Mouse (Mus musculus) forebrain, embryonic 14.5 days (tissue): ENCODE data around the gene Dner. TPM values are rescaled to one million over a fixed set of nuclear protein-coding genes. Genes with fewer than 3 reads are reported as not detected.

Experiments
- ATAC-seq: fragments of 200-750 bp; cut with Nextera tagmentation; 2 replicates; pipeline ENCODE4 v1.8.0; 2017; ENCODE audit warnings: mild to moderate bottlenecking, moderate library complexity
- DNase-seq: peaks from one replicate; pipeline ENCODE4 v3.0.0-alpha.2; 2015; ENCODE audit warnings: low spot score
- H3K27ac ChIP-seq: fragments of 300-500 bp; sonication (generic); 2 replicates; pipeline ENCODE4 v1.5.1; 2014; ENCODE audit warnings: low read depth, mild to moderate bottlenecking, control low read depth, low read length, moderate library complexity
- H3K27me3 ChIP-seq: fragments of 300-500 bp; sonication (generic); replicated peaks from 2 replicates; pipeline ENCODE4 v1.6.1; 2014; ENCODE audit warnings: low read length, control low read depth, mixed read lengths; ENCODE audit not compliant: control insufficient read depth, insufficient read depth
- H3K36me3 ChIP-seq: fragments of 300-500 bp; sonication (generic); 2 replicates; pipeline ENCODE4 v1.6.1; 2014; ENCODE audit warnings: low read length, control low read depth; ENCODE audit not compliant: control insufficient read depth, insufficient read depth
- H3K4me1 ChIP-seq: fragments of 300-500 bp; sonication (generic); 2 replicates; pipeline ENCODE4 v1.6.1; 2014; ENCODE audit warnings: antibody characterized with exemption, low read length, control low read depth; ENCODE audit not compliant: control insufficient read depth, insufficient read depth
- H3K4me2 ChIP-seq: fragments of 300-500 bp; sonication (generic); 2 replicates; pipeline ENCODE4 v1.6.1; 2014; ENCODE audit warnings: mild to moderate bottlenecking, control low read depth, low read length
- H3K4me3 ChIP-seq: fragments of 300-500 bp; sonication (generic); 2 replicates; pipeline ENCODE4 v1.5.1; 2014; ENCODE audit warnings: low read depth, low read length, control low read depth
- H3K9ac ChIP-seq: fragments of 300-500 bp; sonication (generic); 2 replicates; pipeline ENCODE4 v1.6.1; 2014; ENCODE audit warnings: mild to moderate bottlenecking, low read length, control low read depth, moderate library complexity
- H3K9me3 ChIP-seq: fragments of 300-500 bp; sonication (generic); replicated peaks from 2 replicates; pipeline ENCODE4 v1.6.1; 2016; ENCODE audit warnings: low read length, control low read depth, mixed read lengths; ENCODE audit not compliant: control insufficient read depth
- WGBS: fragments of 180-500 bp; shearing (Covaris S2); extraction: QIAGEN DNeasy Blood & Tissue Kit; methylation state at CpG from one replicate; pipeline ENCODE4 v1.1.7; 2014; 5-methylcytosine and 5-hydroxymethylcytosine counted together
- polyA plus RNA-seq: library from polyadenylated mRNA; unstranded; fragments of >200 nt; fragmentation: Nextera tagmentation; extraction: Ambion mirVana; gene quantifications from 2 replicates; pipeline ENCODE4 v1.2.1, GENCODE M21; 2014

Gene Dner
- polyA plus RNA-seq, 1 experiment from 2014 or later = 103 TPM

DNA sequence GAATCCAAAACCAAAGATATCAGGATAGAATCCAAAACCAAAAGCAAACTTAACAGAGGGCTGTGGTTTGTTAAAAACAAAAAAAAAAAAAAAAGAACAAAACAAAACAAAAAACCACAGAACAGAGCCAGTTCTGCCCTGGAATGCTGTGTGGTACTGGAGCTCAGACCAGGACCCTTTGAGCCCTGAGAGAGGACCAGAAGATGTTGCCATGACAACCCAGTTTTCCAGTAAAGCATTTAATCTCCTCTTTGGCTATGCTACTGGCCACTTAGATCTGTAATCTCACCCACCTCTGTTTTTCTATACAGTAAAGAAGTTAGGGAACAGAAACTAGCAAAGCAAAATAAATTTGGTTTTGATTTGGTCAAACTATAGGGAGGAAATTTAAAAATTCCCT lies 79.9 kb downstream of the Dner start:
- no peak overlapping the region for H3K4me2 ChIP-seq
- H3K36me3 ChIP-seq = no peaks in the 10 kb centered on the region
- DNase-seq (no peak), ATAC-seq (no peak)
- H3K4me3 ChIP-seq = no peak overlapping the region
- H3K9me3 ChIP-seq = no peaks in the 10 kb centered on the region
- H3K4me1 ChIP-seq = peaks cover 19% of the 10 kb centered on the region
- H3K27me3 ChIP-seq = no peaks in the 10 kb centered on the region
- H3K27ac ChIP-seq = no peak overlapping the region
- no peak overlapping the region for H3K9ac ChIP-seq

DNA sequence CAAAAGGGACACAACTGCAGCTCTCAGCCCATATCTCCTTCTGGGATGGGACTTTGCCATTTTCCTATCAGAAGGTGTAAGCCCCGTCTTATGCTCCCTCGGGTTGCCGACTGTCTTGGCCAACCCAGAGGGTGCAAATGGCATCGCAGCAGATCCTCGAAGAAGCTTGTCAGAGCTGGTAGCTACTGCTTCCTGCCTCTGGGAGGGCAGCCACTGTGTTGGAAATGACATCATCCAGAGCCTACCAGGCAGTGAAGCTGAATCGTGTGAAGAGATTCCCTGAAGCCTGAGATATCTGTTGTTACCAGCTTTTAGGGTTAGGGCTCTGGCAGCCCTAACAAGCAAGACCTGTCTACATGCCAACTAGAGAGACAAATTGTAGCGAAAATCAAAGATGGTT lies 81.4 kb downstream of the Dner start:
- ATAC-seq (no peak), DNase-seq (no peak)
- WGBS = 76% methylated on average over 7 of the region's 7 CpGs
- Histone ChIP-seq H3K27ac (no peak overlapping the region), H3K9me3 (no peaks in the 10 kb centered on the region), H3K4me1 (peaks cover 17% of the 10 kb centered on the region), H3K4me2 (no peak overlapping the region), H3K27me3 (no peaks in the 10 kb centered on the region), H3K9ac (no peak overlapping the region), H3K4me3 (no peak overlapping the region), H3K36me3 (no peaks in the 10 kb centered on the region)

DNA sequence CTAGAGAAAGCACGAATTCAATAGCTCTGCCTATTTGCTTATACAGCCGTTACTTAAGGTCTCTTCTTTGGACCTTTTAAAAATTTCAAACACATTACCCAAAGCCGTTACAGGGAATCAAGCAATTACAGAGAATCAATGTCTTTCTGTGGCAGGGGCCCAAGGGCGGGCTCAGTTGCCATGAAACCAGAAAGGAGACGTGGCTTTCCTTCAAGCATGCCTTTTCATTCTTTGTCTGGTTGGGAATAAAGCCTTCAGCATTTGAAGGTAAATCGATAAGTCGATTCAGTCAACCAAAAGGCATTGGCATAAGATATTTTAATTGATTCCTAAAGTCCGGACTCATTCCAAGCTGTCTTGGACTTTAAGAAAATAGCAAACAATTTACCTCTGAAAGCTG lies 82.9 kb downstream of the Dner start:
- Histone ChIP-seq H3K27me3 (no peaks in the 10 kb centered on the region), H3K9me3 (no peaks in the 10 kb centered on the region), H3K36me3 (no peaks in the 10 kb centered on the region), H3K27ac (no peak overlapping the region), H3K9ac (no peak overlapping the region), H3K4me3 (no peak overlapping the region), H3K4me2 (no peak overlapping the region), H3K4me1 (peaks cover 10% of the 10 kb centered on the region)
- 4% methylated on average over 8 of the region's 8 CpGs for WGBS
- DNase-seq (peak; percentile 75), ATAC-seq (peak; percentile 57; the same call in 1 of the 2 replicates)

DNA sequence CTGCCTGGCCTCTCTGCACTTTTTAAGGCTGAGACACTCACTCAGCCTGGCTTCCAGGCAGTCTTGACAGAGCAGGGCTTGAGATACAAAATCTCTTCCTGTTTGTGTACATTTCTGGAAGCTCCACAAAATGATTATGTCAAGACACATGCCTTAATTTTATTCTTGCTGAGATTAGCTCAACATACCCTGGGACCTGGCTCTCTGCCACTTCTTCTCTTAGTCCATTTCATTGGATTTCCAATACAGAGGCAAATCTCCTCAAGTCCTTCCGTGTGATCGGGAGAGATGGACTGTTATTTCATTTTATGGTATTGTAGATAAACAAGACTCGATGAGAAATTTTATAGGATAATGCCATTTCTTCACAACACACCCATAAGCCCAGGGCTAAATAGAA lies 84.7 kb downstream of the Dner start:
- H3K4me2 ChIP-seq = no peak overlapping the region
- no peak for DNase-seq
- H3K4me1 ChIP-seq = peaks cover 8% of the 10 kb centered on the region
- H3K9me3 ChIP-seq = no peaks in the 10 kb centered on the region
- no peak overlapping the region for H3K4me3 ChIP-seq
- no peak overlapping the region for H3K27ac ChIP-seq
- no peak for ATAC-seq
- 79% methylated on average over 3 of the region's 3 CpGs for WGBS
- no peaks in the 10 kb centered on the region for H3K36me3 ChIP-seq
- H3K27me3 ChIP-seq = no peaks in the 10 kb centered on the region
- no peak overlapping the region for H3K9ac ChIP-seq

DNA sequence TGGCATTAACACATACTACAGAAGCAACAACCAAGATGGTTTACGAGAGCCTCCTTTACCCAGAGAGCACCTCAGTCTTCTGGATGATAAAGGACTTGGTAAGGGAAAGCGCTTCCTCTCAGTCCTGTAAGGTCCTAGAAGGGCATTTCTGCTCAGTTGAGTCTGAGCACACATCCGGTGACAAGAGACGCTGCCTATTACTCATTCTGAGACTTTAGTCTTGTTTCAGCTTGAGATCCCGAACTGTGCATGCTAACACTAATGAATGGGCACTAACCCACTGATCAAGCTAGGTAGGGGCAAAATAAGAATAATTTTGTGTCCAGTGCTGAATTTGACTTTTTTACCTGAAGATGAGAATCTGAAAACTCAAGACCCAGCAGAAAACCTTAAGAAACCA lies 97.0 kb downstream of the Dner start:
- Histone ChIP-seq H3K27me3 (no peaks in the 10 kb centered on the region), H3K4me1 (no peaks in the 10 kb centered on the region), H3K9ac (no peak overlapping the region), H3K36me3 (no peaks in the 10 kb centered on the region), H3K9me3 (no peaks in the 10 kb centered on the region), H3K4me3 (no peak overlapping the region), H3K4me2 (no peak overlapping the region), H3K27ac (no peak overlapping the region)
- no peak for ATAC-seq
- WGBS = 90% methylated on average over 5 of the region's 5 CpGs
- DNase-seq = no peak

DNA sequence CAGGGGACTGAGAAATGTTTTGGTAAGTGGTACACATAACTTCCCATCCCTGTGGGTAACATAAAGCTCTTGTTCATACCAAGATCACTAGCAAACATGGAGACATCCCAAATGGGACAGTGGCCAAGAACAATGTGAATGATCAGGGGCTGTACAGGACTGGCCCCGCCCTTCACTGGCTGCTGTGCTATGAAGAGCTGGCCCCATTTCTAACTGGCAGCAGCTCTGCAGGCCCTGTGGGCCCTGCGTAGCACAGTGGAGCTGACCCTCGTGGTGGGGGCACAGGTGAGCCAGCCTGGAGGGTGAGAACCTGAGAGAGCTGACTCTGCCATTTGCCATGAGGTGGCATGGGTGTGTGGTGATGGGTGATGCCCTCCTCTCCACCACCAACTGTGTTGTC lies 100.0 kb downstream of the Dner start:
- Histone ChIP-seq H3K9ac (no peak overlapping the region), H3K36me3 (no peaks in the 10 kb centered on the region), H3K27ac (no peak overlapping the region), H3K9me3 (no peaks in the 10 kb centered on the region), H3K4me3 (no peak overlapping the region), H3K27me3 (no peaks in the 10 kb centered on the region), H3K4me2 (no peak overlapping the region), H3K4me1 (peaks cover 5% of the 10 kb centered on the region)
- whole genome bisulfite sequencing = 67% methylated on average over 3 of the region's 3 CpGs
- ATAC-seq (no peak), DNase-seq (peak; percentile 41)

DNA sequence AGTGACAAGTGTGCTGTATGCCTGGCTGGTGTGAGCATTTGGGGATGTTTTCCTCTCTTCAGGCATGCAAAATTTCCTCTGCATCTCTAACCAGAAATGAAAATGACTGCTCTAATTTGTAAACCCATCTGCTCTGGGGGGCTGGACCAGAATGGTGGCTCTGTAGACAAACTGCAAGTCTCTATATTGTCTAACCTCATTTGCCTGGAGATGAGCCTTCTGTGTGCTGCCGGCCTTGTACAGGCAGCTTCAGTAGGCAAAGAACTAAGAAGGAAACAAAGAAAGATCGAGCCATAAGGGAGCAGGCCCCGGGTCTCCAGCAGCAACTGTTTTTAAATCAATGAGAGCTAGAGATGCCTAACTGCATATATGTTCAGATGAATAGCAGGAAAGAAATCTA lies 103.6 kb downstream of the Dner start:
- DNase-seq = no peak
- H3K9me3 ChIP-seq = no peaks in the 10 kb centered on the region
- peaks cover 22% of the 10 kb centered on the region for H3K4me1 ChIP-seq
- no peak overlapping the region for H3K4me3 ChIP-seq
- no peak for ATAC-seq
- WGBS = 51% methylated on average over 3 of the region's 3 CpGs
- H3K27me3 ChIP-seq = no peaks in the 10 kb centered on the region
- no peaks in the 10 kb centered on the region for H3K36me3 ChIP-seq
- H3K4me2 ChIP-seq = no peak overlapping the region
- H3K27ac ChIP-seq = 0 out of 2 replicates have a peak overlapping the region, but pooled peaks have one; percentile 44
- no peak overlapping the region for H3K9ac ChIP-seq

DNA sequence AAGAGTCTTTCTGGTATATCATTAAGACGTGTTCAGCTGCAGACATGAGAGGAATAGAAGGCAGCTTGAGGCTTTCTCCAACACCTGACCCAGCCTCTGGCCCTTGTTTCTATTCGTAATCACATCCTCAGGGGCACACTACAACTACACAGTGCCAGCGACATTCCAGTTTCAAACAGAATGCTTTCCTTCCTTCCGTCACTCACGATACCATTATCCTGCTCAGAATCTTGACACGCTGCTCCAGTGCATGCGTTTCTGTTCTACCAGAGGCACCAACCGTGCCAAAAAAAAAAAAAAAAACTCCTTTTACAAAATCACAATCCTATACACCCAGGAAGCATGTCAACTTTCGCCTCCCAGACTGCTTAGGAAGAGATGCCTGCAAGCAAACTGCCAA lies 105.5 kb downstream of the Dner start:
- peaks cover 40% of the 10 kb centered on the region for H3K4me1 ChIP-seq
- 34% methylated on average over 9 of the region's 9 CpGs for WGBS
- no peaks in the 10 kb centered on the region for H3K27me3 ChIP-seq

DNA sequence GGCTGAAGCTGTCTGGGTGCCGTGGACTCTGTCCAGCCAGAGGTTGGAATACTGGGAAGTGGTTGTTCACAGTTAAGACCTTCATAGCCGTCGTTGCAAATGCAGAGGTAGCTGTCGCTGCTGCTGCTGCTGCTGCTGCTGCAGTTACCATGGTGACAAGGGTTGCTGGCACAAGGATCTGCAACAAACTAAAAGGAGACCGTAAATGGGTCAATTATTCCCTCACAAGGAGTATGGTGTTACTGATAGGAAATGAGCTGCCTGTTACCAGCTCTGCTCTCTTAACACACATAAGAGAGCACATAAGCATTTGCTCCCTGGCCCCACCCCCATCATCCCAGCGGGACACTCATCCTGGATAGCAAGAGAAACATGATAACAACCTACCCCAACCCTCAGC lies 110.6 kb downstream of the Dner start:
- Histone ChIP-seq H3K4me2 (peak overlapping the region; percentile 26), H3K9ac (no peak overlapping the region), H3K4me1 (peaks cover 37% of the 10 kb centered on the region), H3K9me3 (no peaks in the 10 kb centered on the region), H3K27me3 (no peaks in the 10 kb centered on the region), H3K36me3 (no peaks in the 10 kb centered on the region), H3K4me3 (no peak overlapping the region), H3K27ac (peak overlapping the region; percentile 60)
- peak; percentile 84 for DNase-seq
- ATAC-seq = peak; percentile 78
- WGBS = 2% methylated on average over 6 of the region's 6 CpGs

More for the DNA sequence above, 105.5 kb downstream of the Dner start:
- peak; percentile 37 for DNase-seq
- no peak overlapping the region for H3K27ac ChIP-seq
- no peak overlapping the region for H3K4me2 ChIP-seq
- no peaks in the 10 kb centered on the region for H3K36me3 ChIP-seq
- H3K9ac ChIP-seq = no peak overlapping the region
- no peak overlapping the region for H3K4me3 ChIP-seq
- no peaks in the 10 kb centered on the region for H3K9me3 ChIP-seq
- peak; percentile 52 for ATAC-seq
